Mouse (Mus musculus) brain, adult 2 months (tissue): ENCODE measurements around the gene Wars2.
A peak's percentile ranks its signal among the peaks of the same experiment; 100 is the strongest.

Experiments used
- DNase-seq: peaks from one replicate; pipeline ENCODE4 v3.0.0; 2011; ENCODE audit warnings: low read depth, low spot score

Wars2 gene

DNA sequence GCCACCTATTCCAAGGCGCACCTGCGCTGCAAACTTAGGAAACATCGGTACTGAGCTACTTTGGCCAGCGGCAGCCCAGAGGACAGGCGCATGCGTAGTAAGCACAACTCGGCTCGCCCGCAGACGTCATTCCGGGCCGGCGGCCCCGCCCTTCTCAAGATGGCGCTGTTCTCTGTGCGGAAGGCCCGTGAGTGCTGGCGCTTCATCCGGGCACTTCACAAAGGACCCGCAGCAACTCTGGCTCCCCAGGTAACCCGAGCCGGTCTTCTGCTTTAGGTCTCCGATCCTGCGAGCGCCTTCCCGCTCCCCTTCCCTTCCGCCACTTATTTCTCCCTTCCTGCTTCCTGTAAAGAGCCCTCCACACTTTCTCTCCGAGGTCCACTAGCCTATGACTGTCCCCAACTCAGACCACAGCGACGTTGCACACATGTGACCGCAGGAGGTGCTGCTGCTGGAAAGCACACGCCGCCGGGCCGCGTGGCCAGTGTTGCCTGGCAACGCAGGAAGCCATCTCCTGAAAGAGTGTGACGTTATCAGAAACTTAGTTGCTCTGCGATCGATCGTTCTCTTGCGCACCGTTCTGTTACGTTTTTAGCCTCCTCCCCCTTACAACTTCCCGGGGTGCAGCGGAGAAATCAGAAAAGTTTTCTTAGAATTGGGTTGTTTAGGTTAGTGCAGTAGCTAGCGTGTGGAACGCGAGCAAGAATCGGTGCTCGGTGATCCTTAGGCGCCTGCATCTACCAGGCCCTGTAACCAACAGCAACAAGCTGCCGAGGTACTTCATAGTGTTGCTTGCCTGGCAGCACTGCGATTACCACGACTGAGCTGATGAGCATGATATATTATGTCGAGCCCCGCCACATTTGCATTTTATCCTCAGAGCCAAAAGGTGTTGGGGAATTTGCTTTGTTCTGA lies at the start of gene Wars2:
Gene Wars2, plus strand, starts transcription at position 129 of the 915 bp plus-strand sequence.
- DNase-seq = peak; percentile 97

DNA sequence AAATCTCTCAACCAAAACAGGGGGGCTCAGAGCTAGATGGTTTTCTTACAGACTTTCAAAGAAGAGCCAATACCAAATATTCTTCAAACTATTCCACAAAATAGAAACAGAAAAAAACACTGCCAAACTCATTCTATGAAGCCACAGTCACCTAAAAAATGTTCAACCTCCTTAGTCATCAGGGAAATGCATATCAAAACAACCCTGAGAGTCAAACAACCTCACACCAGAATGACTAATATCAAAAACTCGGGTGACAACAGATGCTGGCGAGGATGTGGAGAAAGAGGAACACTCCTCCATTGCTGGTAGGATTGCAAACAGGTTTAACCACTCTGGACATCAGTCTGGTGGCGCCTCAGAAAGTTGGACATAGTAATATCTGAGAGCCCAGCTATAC lies 44.1 kb upstream of the Wars2 start:
- DNase-seq = no peak

DNA sequence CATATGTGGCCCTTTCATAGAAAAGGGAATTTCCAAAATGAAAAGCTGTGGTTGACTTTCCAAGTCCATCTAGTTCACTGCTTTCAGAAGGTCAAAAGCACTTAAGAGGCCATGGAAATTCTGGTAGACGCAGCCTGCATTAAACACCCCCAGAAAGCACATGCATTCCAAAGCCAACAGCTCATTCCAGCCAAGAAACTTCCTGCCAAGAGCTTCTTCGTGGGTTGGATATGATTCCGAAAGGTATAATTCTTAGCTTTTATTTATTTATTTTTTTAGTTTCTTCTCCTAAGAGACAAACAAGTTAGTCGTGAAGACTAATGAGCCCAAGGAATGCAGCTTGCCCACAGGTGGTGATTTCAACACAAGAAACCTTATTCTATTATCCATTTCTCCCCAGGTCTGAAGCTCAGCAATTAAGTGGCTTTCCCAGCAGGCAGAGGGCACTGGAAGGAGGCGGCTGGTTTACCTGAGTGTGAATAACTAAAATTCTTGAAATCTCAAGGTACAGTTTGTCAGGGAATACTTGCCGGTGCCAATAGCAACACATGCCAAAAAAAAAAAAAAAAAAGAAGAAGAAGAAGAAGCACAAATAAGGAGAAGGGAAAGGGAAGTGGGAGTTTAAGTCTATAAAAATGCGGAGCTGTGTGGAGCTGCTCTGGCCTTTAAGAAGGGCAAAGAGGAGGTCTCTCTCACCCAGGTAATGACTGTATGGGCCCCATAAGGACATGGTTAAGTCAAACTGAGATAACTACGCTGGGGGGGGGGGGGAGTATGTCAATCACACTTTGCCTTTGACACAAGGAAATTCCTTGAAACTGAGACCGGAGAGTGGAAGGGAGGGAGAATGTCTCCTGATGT lies 30.3 kb upstream of the Wars2 start:
- peak; percentile 32 for DNase-seq

DNA sequence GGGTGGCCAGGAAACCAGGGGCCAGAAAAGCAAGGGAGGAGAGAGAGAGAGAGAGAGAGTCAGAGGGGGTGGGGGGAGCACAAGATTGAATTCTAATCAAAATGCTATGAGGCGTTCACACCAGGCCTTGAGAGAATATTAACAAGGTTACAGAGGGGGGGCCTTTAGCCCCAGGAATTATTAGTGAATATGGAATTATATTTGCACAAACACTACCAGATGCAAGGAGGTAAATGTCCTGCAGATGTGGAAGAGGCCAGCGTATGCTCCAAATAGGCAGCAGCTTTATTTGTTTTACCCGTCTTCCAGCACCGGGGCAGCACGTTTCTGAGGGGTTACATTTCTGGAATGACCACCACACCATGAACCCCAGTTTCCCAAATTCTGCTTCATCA lies 29.7 kb upstream of the Wars2 start:
- DNase-seq = no peak

DNA sequence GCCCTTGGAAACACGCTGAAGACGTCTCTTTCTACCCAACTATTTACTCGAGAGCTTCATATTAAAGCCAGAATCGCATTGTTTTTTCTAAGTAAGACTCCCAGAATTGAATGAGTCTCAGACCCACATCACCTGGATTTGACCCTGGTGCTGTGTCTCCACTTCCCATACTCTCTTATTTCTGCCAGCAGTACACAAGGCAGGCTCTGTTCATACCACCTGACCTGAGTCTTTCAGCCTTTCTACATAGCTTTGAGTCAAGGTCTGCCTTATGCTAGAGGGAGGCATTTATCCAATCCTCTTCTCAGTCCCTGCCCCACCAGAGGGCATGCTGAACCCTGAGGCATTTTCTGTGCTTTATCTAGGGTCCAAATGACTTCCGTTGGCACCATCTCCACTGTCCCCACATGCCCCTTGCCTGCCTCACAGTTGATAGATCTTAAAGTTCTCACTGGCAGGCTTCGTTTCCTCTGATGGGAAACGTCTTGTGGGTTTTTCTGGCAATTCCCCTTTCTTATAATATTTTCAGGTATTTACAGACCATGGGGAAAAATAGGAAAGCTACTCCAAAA lies 27.5 kb upstream of the Wars2 start:
- no peak for DNase-seq

DNA sequence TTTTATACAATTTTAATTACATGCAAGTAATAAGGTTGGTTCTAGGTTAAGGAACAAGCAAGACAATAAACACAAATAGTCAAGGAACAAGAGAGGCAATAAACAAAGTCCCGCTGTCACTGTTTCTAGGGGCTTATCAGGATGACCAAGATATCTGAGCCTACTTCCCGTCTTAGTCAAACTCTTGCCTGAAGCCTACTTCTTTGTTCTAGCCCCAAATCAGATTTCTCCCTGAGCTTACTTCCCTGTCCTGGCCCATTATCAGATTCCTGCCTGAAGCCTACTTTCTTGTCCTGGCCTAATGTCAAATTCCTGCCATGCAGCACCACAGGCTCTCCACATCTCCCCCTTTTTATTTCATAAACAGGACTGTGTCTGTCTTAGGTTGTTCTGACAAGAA lies 19.9 kb upstream of the Wars2 start:
- no peak for DNase-seq

DNA sequence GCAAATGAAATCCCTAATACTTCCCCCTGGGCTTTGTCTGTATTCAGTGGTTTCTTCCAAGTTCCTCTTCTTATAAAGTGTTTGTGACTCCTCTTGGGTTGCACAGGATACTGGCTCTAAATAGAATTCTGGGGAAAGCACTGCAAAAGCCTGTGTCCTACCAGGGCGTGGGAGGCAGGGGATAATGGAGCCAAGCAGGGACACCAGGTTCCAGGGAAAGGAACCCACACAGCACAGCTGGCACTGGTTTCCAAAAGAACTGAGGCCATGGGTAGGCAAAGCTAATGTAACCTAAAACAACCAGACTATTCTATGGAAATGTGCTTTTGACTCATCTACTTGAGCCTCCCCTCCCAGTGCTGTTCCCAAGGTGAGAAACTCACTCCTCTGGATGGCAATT lies 10.3 kb upstream of the Wars2 start:
- peak; percentile 78 for DNase-seq

DNA sequence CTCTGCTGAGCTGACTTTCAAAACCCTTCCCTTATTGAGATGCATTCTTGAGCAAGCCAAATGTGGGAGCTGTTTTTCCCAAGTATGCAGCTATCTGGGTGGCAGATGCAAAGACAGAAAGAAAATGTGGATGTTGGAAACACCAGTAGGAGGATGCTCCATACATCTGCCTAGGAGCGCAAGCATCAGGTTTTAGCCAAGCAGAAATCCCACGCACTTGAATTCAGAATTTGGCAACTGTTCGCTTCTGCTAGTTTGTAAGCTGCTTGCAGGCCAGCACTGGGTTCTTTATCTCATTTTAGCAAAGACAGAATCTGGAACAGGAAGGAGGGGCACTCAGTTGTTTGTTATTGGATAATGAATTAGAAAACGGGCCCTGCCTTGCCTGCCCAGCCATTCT lies 8.9 kb upstream of the Wars2 start:
- peak; percentile 94 for DNase-seq

DNA sequence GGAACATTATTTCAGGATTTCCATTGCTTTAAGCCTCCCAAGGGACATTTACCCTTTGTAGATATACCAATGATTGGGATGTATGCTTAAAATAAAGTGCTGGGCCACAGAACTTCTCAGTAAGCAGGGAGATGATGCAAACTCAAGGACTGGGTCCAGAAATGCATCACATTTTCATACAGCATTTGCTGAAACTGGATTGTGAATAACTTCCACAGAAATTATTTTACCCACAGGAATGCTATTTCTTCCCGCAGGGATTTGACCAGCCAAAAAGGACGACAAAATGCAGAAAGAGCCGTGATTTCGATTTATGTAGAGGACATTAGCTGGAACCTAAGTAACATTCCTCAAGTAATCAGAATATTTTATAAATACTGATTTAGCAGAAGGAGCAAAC lies 7.0 kb upstream of the Wars2 start:
- no peak for DNase-seq

DNA sequence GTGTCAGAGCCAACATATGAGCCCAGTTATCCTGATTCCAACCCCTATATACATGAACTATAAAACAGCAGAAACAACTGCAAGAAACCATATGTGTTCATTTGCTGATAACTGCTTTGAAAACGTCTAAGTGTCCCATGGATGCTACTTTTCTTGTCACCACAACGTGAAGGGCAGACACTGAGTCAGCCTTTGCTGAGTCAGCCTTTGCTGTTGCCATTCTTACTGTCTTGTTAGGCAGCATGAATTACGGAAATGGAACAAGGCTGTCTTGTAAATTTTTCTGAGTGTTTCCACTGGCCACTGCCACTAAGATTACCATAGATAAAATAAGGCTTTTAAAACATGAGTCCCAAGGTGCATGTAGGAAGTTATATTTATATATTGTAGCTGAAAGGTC lies 7.0 kb downstream of the Wars2 start:
- DNase-seq = peak; percentile 56

DNA sequence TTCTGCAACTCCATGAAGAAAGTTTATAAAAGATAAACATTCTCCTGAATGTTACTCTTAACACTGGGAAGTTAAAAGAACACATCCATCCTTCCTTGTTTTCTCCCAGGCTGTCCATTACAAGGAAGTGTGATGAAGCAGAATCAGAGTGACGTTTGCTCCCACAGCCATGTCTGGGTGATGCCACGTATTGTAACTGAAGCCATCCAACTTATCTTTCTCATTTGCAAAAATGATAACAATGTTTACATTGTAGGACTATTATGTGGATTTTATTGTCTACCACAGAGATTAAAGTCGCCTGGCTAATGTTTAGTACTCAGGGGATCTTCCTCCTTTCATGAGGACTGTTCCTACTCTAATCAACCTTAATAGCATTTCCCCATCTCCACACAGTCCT lies 8.2 kb downstream of the Wars2 start:
- no peak for DNase-seq

DNA sequence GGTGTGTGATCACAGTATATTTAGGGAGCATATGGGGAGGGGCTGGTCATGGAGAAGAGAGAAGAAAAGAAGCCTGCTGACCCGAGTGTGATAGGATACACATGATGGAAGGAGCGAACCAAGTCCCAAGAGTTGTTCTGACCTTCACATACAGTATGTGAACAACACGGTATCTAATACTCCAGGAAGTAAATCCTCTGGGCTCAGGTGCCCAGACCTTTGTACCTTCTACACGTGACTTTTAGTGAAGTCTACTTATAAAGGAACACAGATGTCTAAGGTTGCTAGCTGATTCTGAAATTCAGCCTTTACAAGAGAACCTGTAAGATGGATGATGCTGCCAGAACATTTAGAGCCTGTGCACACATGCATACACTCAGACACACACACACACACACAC lies 15.4 kb downstream of the Wars2 start:
- DNase-seq = no peak

DNA sequence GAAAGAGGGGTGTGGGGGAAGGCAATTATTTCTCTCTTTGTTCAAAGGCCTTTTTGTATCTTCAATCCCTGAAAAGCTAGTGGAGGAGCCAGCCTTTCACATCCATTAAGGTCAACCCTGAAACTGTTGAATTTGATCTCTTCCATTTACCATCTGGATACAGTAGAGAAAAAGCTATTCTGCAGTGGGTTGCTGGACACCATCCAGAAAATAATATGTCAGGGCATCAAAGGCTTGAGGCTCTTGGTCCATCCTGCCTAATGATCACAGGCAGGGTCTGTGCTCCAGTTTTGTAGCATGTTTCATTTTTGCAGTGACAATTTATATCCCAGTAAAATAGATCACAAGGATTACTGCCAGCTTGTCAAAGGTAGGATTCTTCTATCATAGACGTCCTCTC lies 16.1 kb downstream of the Wars2 start:
- DNase-seq = peak; percentile 21

DNA sequence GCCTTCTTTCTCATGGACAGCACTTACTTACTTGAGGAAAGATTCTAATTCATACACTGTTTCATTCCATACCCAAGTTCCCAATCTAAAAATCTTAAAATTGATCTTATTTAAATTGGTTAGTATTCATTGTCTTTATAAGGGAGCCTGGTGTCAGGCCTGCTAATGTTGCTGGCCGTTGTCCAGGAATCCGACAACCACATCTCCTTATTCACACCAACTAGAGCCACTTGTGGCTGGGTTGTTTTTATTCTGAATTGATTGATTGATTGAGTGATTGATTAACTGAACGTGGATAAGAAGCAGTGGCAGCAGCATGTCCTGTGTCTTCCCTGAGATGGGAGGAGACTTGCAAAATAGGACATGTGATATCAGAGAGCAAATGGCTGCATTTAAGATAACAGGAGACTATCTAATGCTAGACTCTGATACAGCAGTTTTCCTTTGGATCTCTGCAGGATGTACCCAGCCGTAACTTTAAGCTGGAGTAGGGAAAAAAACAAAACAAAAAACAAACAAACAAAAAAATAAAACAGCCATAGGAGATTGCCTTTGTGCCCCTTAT lies 16.7 kb downstream of the Wars2 start:
- no peak for DNase-seq

DNA sequence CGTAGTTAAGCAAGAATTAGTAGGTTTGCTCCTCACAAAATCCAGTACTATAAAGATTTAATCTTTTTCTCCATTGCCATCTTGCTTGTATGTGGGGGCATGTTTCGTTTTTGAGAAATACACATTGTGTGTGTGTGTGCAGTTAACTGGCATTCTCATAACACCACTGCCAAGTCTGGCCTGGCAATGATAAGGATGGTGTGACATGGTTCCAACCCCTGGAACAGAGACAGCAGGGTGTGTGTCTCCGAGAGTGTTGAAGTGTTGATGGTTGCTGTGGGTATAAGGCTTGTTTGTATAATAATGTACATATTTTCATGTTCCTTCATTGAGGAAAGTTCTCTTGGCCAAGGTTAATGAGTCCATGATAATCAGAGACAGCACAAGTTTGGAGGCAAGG lies 19.1 kb downstream of the Wars2 start:
- no peak for DNase-seq

DNA sequence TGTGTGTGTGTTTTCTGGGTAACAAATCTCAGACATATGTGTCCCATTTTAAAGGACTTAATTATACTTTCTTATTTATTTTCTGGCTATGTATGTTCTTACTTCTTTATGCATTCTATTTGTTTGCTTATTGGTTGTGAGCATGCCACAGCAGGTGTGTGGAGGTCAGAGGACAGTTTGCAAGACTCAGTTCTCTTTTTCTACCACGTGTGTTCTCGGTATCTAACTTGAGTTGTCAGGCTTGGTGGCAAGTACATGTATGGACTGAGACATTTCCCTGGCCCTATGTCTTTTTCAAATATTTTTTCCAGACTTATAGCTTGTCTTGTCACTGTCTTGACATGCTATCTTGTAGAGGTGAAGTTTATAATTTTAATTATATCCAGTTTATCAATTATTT lies 21.3 kb downstream of the Wars2 start:
- no peak for DNase-seq

DNA sequence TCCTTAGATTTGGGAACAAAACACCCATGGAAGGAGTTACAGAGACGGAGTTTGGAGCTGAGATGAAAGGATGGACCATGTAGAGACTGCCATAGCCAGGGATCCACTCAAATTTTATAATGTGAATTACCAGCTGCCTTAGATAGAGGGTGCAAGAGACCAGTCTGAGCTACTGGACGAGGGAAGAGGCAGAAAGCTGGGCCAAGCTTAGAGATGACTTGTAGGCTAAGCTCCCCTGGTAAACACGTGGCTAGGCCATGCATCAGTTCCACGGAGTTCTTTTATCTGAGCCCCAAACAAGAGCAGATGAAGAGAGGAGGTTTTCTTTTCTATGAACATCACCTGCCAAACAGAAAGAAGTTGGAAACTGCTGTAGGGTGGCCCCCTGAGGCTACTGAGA lies 26.9 kb downstream of the Wars2 start:
- DNase-seq = no peak

DNA sequence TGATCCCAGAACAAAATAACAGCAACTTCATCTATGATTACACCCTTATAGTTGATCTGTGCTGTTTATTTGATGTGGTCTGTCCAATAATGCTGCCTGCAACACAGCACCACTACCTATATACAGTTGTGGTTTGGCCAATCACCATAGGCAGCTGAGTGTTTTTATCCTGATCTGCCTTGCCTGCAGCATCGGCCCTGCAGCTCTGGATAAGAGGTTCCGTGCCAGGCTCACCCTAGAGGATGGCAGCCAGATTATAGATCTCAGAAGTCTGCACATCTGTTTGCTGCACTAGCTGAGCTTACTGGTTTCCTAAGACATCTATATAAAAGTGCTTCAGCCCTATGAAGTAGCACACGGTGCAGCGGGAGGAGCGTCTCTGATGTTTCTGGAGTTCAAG lies 32.3 kb downstream of the Wars2 start:
- DNase-seq = peak; percentile 19

DNA sequence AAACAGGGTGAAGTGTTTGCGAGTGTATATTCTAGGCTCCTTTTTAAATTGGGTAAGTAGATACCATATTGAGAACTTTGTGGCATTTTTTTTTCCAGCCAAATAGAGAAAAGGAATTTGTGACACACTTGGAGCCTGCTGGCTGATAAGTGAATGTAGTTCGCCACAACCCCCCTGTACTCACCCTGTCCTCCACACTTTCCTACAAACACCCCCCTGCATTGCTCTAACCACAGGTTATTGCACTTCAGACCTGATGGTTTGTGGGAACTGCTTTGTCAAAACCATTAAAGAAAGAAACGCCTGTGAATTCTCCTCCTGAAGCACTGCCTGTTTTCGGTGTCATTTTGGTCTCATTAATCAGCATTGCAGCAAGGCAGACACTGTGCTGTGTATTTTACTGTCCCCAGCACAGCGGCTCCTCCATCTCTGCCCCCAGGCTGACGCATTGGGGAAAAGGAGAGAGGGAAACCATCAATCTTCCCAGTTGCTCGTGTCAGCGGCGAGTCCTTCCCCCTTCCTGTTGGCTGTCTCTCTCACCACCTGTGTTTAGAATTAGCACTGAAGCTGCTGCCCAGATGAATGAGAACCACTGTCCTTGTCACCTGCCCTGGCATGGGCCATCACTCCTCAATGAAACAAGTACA lies 33.9 kb downstream of the Wars2 start:
- DNase-seq = no peak

DNA sequence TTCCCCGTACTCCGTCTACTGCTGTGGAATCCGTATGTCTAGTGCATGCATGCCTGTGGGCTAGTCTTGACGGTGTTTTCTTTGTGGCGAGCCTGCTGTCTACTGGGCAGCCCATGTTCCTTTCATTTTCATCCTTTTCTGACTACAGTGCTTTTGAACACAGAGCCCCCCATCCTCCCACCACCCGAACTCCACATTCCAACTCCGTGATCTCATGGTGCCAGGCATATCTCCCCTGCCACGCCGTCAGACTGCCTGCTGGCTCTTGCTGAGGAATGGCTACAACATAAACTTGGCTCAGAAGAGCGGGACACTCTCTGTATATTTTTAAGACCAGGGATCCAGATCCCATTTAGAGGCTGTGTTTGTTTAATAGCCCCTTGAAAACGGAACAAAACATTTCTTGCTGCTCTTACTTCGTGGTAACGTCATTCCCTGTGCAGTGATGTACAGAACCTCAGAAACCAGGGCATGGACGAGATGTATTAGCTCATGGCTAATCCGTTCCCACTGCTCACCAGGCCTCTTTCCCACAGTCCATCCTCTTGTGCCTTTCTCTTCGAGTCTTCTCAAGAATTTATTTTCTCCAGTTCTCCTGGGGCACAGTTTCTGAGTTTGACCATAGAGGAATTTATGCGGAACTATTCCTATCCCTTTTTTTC lies 42.6 kb downstream of the Wars2 start:
- DNase-seq = no peak

DNA sequence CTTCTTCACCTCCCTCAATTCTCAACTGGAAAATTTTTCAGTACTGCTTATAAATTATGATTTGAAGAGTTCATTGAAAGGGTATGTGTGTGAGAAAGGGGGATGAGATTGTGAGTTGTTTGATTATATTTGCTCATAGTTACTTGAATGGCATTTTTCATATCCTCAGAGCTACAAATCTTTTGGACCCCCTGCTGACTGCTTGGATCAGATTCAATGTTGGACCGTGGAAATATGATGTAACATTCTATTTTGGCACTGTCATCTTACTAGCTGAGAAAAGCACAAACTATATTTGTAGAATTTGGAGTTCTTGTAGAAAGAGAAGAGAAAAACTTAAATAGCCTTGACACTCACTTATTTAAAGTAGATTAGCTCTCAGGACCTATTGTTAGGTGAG lies 43.5 kb downstream of the Wars2 start:
- peak; percentile 43 for DNase-seq
